Mouse (Mus musculus) CH12.LX (cell line): ENCODE measurements around the gene D630023F18Rik. TPM values are rescaled to one million over a fixed set of nuclear protein-coding genes. Genes with fewer than 3 reads are reported as not detected.
A peak's percentile ranks its signal among the peaks of the same experiment; 100 is the strongest.

Source experiments
- DNase-seq: peaks from one replicate; pipeline ENCODE4 v3.0.0-alpha.2; 2013; ENCODE audit errors: extremely low read depth
- H3K27ac ChIP-seq: 2 replicates; pipeline ENCODE4 v1.5.1; 2012; ENCODE audit warnings: low read depth, mild to moderate bottlenecking, control low read depth, moderate library complexity; ENCODE audit not compliant: insufficient read depth
- H3K27me3 ChIP-seq: replicated peaks from 2 replicates; pipeline ENCODE3; 2012; ENCODE audit warnings: inconsistent platforms
- H3K36me3 ChIP-seq, 2 experiments: replicated peaks in 1 of 2; 2 replicates each; pipeline versions ENCODE3 to v1.6.1; 2012; ENCODE audit warnings: inconsistent platforms in 1 of 2, low read length in 1 of 2, mild to moderate bottlenecking in 1 of 2, mixed read lengths in 1 of 2, moderate library complexity in 1 of 2; ENCODE audit not compliant: control insufficient read depth in 1 of 2, insufficient read depth in 1 of 2
- H3K4me1 ChIP-seq, 2 experiments: 2 replicates each; pipeline ENCODE4 v1.6.1; 2012; ENCODE audit warnings: inconsistent platforms in 1 of 2, moderate library complexity in 1 of 2; ENCODE audit not compliant: insufficient read depth in 2 of 2, control insufficient read depth in 1 of 2
- H3K4me2 ChIP-seq: 2 replicates; pipeline ENCODE4 v1.6.1; 2012; ENCODE audit warnings: low read depth, mild to moderate bottlenecking, control low read depth; ENCODE audit not compliant: poor library complexity, insufficient read depth, severe bottlenecking
- H3K4me3 ChIP-seq, 3 experiments: fragments of 150-350 bp in 1 of 3; sonication (generic) in 1 of 3; replicated peaks in 1 of 3; 2 replicates each; pipeline versions ENCODE3 to v1.5.1; 2011 to 2012; ENCODE audit warnings: low read depth in 2 of 3, low read length in 2 of 3, mild to moderate bottlenecking in 2 of 3, moderate library complexity in 2 of 3, control low read depth in 1 of 3, improper control_type of control experiment in 1 of 3, inconsistent platforms in 1 of 3, mixed read lengths in 1 of 3; ENCODE audit not compliant: poor library complexity in 1 of 3
- H3K79me2 ChIP-seq: replicated peaks from 2 replicates; pipeline ENCODE4 v1.6.1; 2012; ENCODE audit warnings: mild to moderate bottlenecking, moderate library complexity; ENCODE audit not compliant: control insufficient read depth, poor library complexity, insufficient read depth, severe bottlenecking; ENCODE audit errors: extremely low read depth
- H3K9ac ChIP-seq: 2 replicates; pipeline ENCODE4 v1.6.1; 2012; ENCODE audit warnings: low read depth, mild to moderate bottlenecking, control low read depth, moderate library complexity; ENCODE audit not compliant: insufficient read depth
- H3K9me3 ChIP-seq: replicated peaks from 2 replicates; pipeline ENCODE3; 2012; ENCODE audit warnings: low read length, inconsistent platforms, mixed read lengths
- BHLHE40 ChIP-seq: IDR thresholded peaks from 2 replicates; pipeline ENCODE4 v1.6.1; 2011; ENCODE audit warnings: mild to moderate bottlenecking, low read depth, low read length, improper control_type of control experiment
- CHD1 ChIP-seq: IDR thresholded peaks from 2 replicates; pipeline ENCODE4 v1.6.1; 2012; ENCODE audit warnings: low read depth, low read length, improper control_type of control experiment, inconsistent platforms
- CHD2 ChIP-seq: IDR thresholded peaks from 2 replicates; pipeline ENCODE4 v1.6.1; 2011; ENCODE audit warnings: low read length, improper control_type of control experiment
- E2F4 ChIP-seq: IDR thresholded peaks from 2 replicates; pipeline ENCODE4 v1.6.1; 2011; ENCODE audit warnings: low read depth, low read length, improper control_type of control experiment; ENCODE audit not compliant: insufficient replicate concordance
- ELF1 ChIP-seq: IDR thresholded peaks from 2 replicates; pipeline ENCODE4 v1.6.1; 2014; ENCODE audit warnings: low read depth, mild to moderate bottlenecking, inconsistent platforms, low read length, improper control_type of control experiment
- EP300 ChIP-seq: IDR thresholded peaks from 2 replicates; pipeline ENCODE4 v1.6.1; 2011; ENCODE audit warnings: low read length, improper control_type of control experiment
- MAX ChIP-seq: IDR thresholded peaks from 2 replicates; pipeline ENCODE4 v1.6.1; 2011; ENCODE audit warnings: low read length, improper control_type of control experiment
- MXI1 ChIP-seq: IDR thresholded peaks from 2 replicates; pipeline ENCODE4 v1.6.1; 2011; ENCODE audit warnings: mild to moderate bottlenecking, low read depth, low read length, improper control_type of control experiment
- NELFE ChIP-seq: IDR thresholded peaks from 2 replicates; pipeline ENCODE4 v1.6.1; 2011; ENCODE audit warnings: low read depth, low read length, improper control_type of control experiment
- NRF1 ChIP-seq: IDR thresholded peaks from 2 replicates; pipeline ENCODE4 v1.6.1; 2014; ENCODE audit warnings: low read depth, mild to moderate bottlenecking, inconsistent platforms, low read length, improper control_type of control experiment, moderate library complexity
- PAX5 ChIP-seq: IDR thresholded peaks from 2 replicates; pipeline ENCODE4 v1.6.1; 2012; ENCODE audit warnings: low read length, inconsistent platforms, mixed read lengths
- POLR2A ChIP-seq: IDR thresholded peaks from 2 replicates; pipeline ENCODE4 v1.6.1; 2011; ENCODE audit warnings: low read depth, mild to moderate bottlenecking, improper control_type of control experiment, low read length
- RAD21 ChIP-seq: IDR thresholded peaks from 2 replicates; pipeline ENCODE4 v1.6.1; 2011; ENCODE audit warnings: low read depth, mild to moderate bottlenecking, low read length, improper control_type of control experiment, moderate library complexity
- SMC3 ChIP-seq: IDR thresholded peaks from 2 replicates; pipeline ENCODE4 v1.6.1; 2011; ENCODE audit warnings: low read depth, low read length, improper control_type of control experiment
- TCF12 ChIP-seq: IDR thresholded peaks from 2 replicates; pipeline ENCODE4 v1.6.1; 2014; ENCODE audit warnings: low read depth, mild to moderate bottlenecking, inconsistent platforms, low read length, improper control_type of control experiment
- USF2 ChIP-seq: conservative IDR thresholded peaks from 2 replicates; pipeline ENCODE4 v1.6.1; 2011; ENCODE audit warnings: low read depth, low read length, improper control_type of control experiment
- ZC3H11A ChIP-seq: IDR thresholded peaks from 2 replicates; pipeline ENCODE4 v1.6.1; 2012; ENCODE audit warnings: low read depth, mild to moderate bottlenecking, inconsistent platforms, low read length, improper control_type of control experiment
- ZMIZ1 ChIP-seq: IDR thresholded peaks from 2 replicates; pipeline ENCODE4 v1.6.1; 2012; ENCODE audit warnings: low read depth, mild to moderate bottlenecking, inconsistent platforms, low read length, improper control_type of control experiment
- dilution Hi-C: fragments of 300-500 bp; cut with MboI; formaldehyde crosslinking; loops from 2 replicates; pipeline ENCODE4 v1.14.3; 2020; ENCODE audit warnings: low sequenced_read_pairs; ENCODE audit not compliant: extremely low pct_unique_long_range_greater_than_20kb, extremely low pct_ligation_motif_present
- in situ Hi-C: fragments of 300-500 bp; cut with MboI; formaldehyde crosslinking; loops from 3 replicates; pipeline ENCODE4 v1.14.3; 2019; ENCODE audit warnings: low sequenced_read_pairs, low pct_ligation_motif_present, low pct_unique_long_range_greater_than_20kb, mixed read lengths
- polyA plus RNA-seq: library from polyadenylated mRNA; unstranded; fragments of >175 nt; gene quantifications from 2 replicates; pipeline ENCODE4 v1.2.1, GENCODE M21; 2012; ENCODE audit warnings: low read depth; ENCODE audit not compliant: insufficient read length
- total RNA-seq, 2 experiments: library from RNA; depleted of rRNA; stranded (reverse); fragments of 300-350 nt in 1 of 2; fragments of >200 nt in 1 of 2; gene quantifications; 2 replicates each; pipeline ENCODE4 v1.2.3; 2012 to 2014

Gene D630023F18Rik
- total and polyA plus RNA-seq, 3 experiments, result 0.13 to 0.17 TPM; not detected in 1

- in situ Hi-C loops, result loop anchor here (10.0 kb wide), 1 partner anchor 55 kb away; no protein-coding TSS in a partner anchor
- dilution Hi-C loops, result no loop called here
These were observed 3.6 kb downstream of the D630023F18Rik start, which contains the start of gene Gm28845 for GRCm38 (mm10) chr1:65119438-65119837. Gene Gm28845, minus strand, starts transcription at chr1:65119558.

GRCm38 (mm10) chr1:65118150-65118913, 4.7 kb downstream of the D630023F18Rik start:
- Histone ChIP-seq H3K4me2 (no peak overlapping the region), H3K27me3 (no peaks in the 10 kb centered on the region), H3K9me3 (no peaks in the 10 kb centered on the region), H3K36me3 (no peaks in the 10 kb centered on the region), H3K4me1 (no peaks in the 10 kb centered on the region), H3K27ac (no peak overlapping the region), H3K9ac (no peak overlapping the region), H3K4me3 (no peak overlapping the region), H3K79me2 (no peaks in the 10 kb centered on the region)
- TF ChIP-seq CHD1 (no peak), RAD21 (no peak), E2F4 (no peak), ZC3H11A (no peak), USF2 (no peak), NRF1 (no peak), MXI1 (no peak), BHLHE40 (no peak), TCF12 (no peak)
- in situ Hi-C loops, result loop anchor here (10.0 kb wide), 1 partner anchor 56 kb away; no protein-coding TSS in a partner anchor
- DNase-seq, result no peak
- dilution Hi-C loops, result no loop called here

More at GRCm38 (mm10) chr1:65119438-65119837, 3.6 kb downstream of the D630023F18Rik start, which contains the start of gene Gm28845:
- no peaks in the 10 kb centered on the region for H3K9me3 ChIP-seq
- no peak within 1 kb of the TSS for H3K4me3 ChIP-seq
- H3K27ac ChIP-seq, result no peak within 1 kb of the TSS
- H3K4me1 ChIP-seq, result no peaks in the 10 kb centered on the region
- no peak within 1 kb of the TSS for H3K4me2 ChIP-seq
- H3K27me3 ChIP-seq, result no peaks in the 10 kb centered on the region
- H3K79me2 ChIP-seq, result no peaks in the 10 kb centered on the region
- H3K36me3 ChIP-seq, result no peaks in the 10 kb centered on the region
- no peak within 1 kb of the TSS for H3K9ac ChIP-seq
- peak; percentile 12 for DNase-seq
- TF ChIP-seq SMC3 (no peak), EP300 (no peak), NELFE (no peak), MAX (no peak), E2F4 (no peak), USF2 (no peak), CHD2 (no peak), PAX5 (no peak), ZMIZ1 (no peak), ELF1 (no peak), RAD21 (no peak), POLR2A (no peak), NRF1 (no peak)
